Mouse (Mus musculus) large intestine, adult 2 months (tissue): ENCODE results near the gene Csdc2. TPM values are rescaled to one million over a fixed set of nuclear protein-coding genes. Genes with fewer than 3 reads are reported as not detected.
"Not testable (repeated sequence)": the region's sequence is repeated elsewhere in the genome, so short reads cannot be mapped to it uniquely, and the experiment has no call there.

ENCODE experiments used
- DNase-seq: peaks from one replicate; pipeline ENCODE4 v3.0.0-alpha.2; 2012; ENCODE audit warnings: low read depth, low spot score
- WGBS: fragments of 180-500 bp; shearing (Covaris S2); methylation state at CpG from one replicate; pipeline ENCODE4 v1.1.7; 2018; 5-methylcytosine and 5-hydroxymethylcytosine counted together
- polyA plus RNA-seq: library from polyadenylated mRNA; depleted of rRNA; stranded (reverse); fragments of >200 nt; gene quantifications from 2 replicates; pipeline ENCODE4 v1.2.3, GENCODE M21; 2012; rRNA removed

Gene Csdc2
- polyA plus RNA-seq: 2.0 and 2.8 TPM in 2 replicates

- DNase-seq: no peak
- 6% methylated on average over 12 of the region's 12 CpGs for whole genome bisulfite sequencing
Observed at GRCm38 (mm10) chr15:81936679-81937078, at the start of gene Csdc2. Gene Csdc2, plus strand, starts transcription at chr15:81936759.

GRCm38 (mm10) chr15:81886795-81887550 lies 49.6 kb upstream of the Csdc2 start:
- no peak for DNase-seq

GRCm38 (mm10) chr15:81889175-81889574 lies 47.4 kb upstream of the Csdc2 start:
- 87% methylated on average over 7 of the region's 7 CpGs for WGBS
- DNase-seq: no peak

More at GRCm38 (mm10) chr15:81886795-81887550, 49.6 kb upstream of the Csdc2 start:
- 83% methylated on average over 6 of the region's 6 CpGs for WGBS

GRCm38 (mm10) chr15:81891140-81891802 lies 45.3 kb upstream of the Csdc2 start:
- no peak for DNase-seq
- WGBS: 82% methylated on average over 7 of the region's 7 CpGs

- 78% methylated on average over 8 of the region's 8 CpGs for WGBS
- DNase-seq: no peak
Observed at GRCm38 (mm10) chr15:81891822-81892580, 44.6 kb upstream of the Csdc2 start.

GRCm38 (mm10) chr15:81894002-81894401 lies 42.6 kb upstream of the Csdc2 start:
- 37% methylated on average over 1 of the region's 1 CpGs for WGBS
- DNase-seq: no peak

- no peak for DNase-seq
- 81% methylated on average over 2 of the region's 2 CpGs for WGBS
Observed at GRCm38 (mm10) chr15:81896407-81896806, 40.2 kb upstream of the Csdc2 start.

GRCm38 (mm10) chr15:81897607-81898285 lies 38.8 kb upstream of the Csdc2 start:
- DNase-seq: no peak

GRCm38 (mm10) chr15:81898751-81899150 lies 37.8 kb upstream of the Csdc2 start:
- WGBS: 72% methylated on average over 2 of the region's 2 CpGs
- DNase-seq: no peak

More at GRCm38 (mm10) chr15:81897607-81898285, 38.8 kb upstream of the Csdc2 start:
- 46% methylated on average over 5 of the region's 5 CpGs for WGBS

- no peak for DNase-seq
- WGBS: 48% methylated on average over 2 of the region's 2 CpGs
Observed at GRCm38 (mm10) chr15:81904939-81905338, 31.6 kb upstream of the Csdc2 start.

- DNase-seq: no peak
- WGBS: 81% methylated on average over 8 of the region's 8 CpGs
Observed at GRCm38 (mm10) chr15:81907953-81908352, 28.6 kb upstream of the Csdc2 start.

- 81% methylated on average over 4 of the region's 4 CpGs for WGBS
- not testable (repeated sequence) for DNase-seq
Observed at GRCm38 (mm10) chr15:81908767-81909166, 27.8 kb upstream of the Csdc2 start.

- no peak for DNase-seq
- 75% methylated on average over 2 of the region's 2 CpGs for WGBS
Observed at GRCm38 (mm10) chr15:81912498-81912897, 24.1 kb upstream of the Csdc2 start.

- 65% methylated on average over 5 of the region's 5 CpGs for WGBS
- DNase-seq: no peak
Observed at GRCm38 (mm10) chr15:81914668-81915067, 21.9 kb upstream of the Csdc2 start.

GRCm38 (mm10) chr15:81915663-81916062 lies 20.9 kb upstream of the Csdc2 start:
- 78% methylated on average over 5 of the region's 5 CpGs for WGBS
- DNase-seq: no peak

GRCm38 (mm10) chr15:81917201-81917600 lies 19.4 kb upstream of the Csdc2 start:
- WGBS: 89% methylated on average over 12 of the region's 12 CpGs

GRCm38 (mm10) chr15:81917621-81918463 lies 18.7 kb upstream of the Csdc2 start:
- 47% methylated on average over 6 of the region's 6 CpGs for WGBS
- no peak for DNase-seq

More at GRCm38 (mm10) chr15:81917201-81917600, 19.4 kb upstream of the Csdc2 start:
- no peak for DNase-seq

- no peak for DNase-seq
Observed at GRCm38 (mm10) chr15:81919062-81919461, 17.5 kb upstream of the Csdc2 start.

More at GRCm38 (mm10) chr15:81919062-81919461, 17.5 kb upstream of the Csdc2 start:
- WGBS: 45% methylated on average over 5 of the region's 5 CpGs
